Mouse (Mus musculus): ENCODE measurements around the gene Olfr1308. TPM values are rescaled to one million over a fixed set of nuclear protein-coding genes. Genes with fewer than 3 reads are reported as not detected.

The Olfr1308 gene
- total RNA-seq (2021) = not detected
- long read RNA-seq, experiment 1 = 0 reads
- long read RNA-seq, experiment 2 = 0 reads

DNA sequence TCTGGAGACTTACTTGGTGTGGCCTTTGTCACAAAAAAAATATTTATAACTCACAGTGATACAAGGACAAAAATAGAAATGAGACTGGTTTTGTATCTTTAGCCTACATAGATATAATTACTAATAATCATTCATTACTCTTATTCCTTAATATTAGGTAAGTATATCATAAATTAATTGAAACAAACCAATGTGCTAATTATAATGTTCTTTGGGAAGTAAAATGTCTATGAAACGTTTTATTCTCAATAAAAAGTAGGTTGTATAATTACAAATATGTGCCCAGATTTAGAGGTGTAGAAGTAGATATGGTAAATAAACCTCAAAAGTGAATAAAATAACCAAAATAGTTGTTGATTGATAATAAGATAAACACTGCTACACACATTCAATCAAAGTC, at the start of gene Olfr1308:
Gene Olfr1308, minus strand, starts transcription at position 101 of the 400 bp plus-strand sequence.
- no peak for DNase-seq

DNA sequence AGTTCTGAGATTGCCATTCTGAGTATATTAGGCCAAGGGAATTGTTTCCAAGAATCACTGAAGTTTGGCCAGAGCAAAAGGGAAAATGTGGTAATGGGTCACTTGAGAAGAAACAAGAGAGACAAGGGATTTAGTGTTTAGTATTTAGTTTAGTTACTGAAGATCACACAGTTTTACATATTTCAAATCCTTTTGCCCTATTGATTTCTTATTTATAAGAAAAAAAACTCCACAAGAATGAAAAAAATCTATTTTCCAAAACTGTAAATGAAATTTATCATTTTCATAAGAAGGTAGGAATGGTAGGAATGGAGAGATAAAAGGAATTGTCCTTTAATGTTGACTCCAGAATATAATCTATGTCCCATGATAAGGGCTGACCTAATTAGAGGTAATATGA, 47.9 kb upstream of the Olfr1308 start, which contains the start of gene Olfr1310:
Gene Olfr1310, minus strand, starts transcription at position 101 of the 400 bp plus-strand sequence.
- no peak for DNase-seq

DNA sequence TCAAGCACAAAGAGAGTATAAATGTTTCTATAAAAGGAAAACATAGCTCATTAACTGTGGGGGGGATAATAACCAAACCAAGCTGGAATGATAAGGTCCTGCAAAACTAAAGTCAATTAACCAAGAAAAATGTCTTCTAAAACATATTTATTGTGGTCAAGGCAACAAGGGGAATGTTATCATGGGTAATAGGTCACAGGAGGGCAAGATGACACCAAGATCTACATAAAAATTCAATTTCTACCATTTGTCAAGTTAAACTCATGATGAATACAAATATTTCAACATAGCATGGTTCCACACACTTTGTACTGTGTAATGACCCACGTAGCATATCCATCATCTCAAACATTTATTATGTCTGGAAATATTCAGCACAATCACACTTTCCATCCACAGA, 25.4 kb upstream of the Olfr1308 start, which contains the start of gene Olfr1309:
Gene Olfr1309, minus strand, starts transcription at position 101 of the 400 bp plus-strand sequence.
- DNase-seq = no peak

DNA sequence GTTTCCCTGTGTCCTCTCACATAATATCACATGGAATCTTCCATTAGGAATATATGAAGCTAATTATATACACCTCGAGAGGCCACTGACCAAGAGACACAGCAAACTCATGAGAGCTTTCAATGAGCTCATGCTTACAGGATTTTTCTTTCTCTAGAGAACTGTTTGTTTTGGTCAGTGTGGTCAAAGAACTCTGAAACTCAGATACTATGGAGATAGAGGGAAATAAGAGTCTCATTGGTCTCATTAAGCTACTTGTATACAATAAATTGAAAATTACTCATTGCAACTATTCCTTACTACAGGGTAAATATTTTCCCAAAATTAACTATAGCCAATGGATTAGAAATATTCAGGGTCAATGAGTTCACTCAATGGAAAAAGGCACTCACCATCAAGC, 15.4 kb downstream of the Olfr1308 start, which contains the start of gene Olfr1307:
Gene Olfr1307, minus strand, starts transcription at position 101 of the 400 bp plus-strand sequence.
- DNase-seq = no peak

DNA sequence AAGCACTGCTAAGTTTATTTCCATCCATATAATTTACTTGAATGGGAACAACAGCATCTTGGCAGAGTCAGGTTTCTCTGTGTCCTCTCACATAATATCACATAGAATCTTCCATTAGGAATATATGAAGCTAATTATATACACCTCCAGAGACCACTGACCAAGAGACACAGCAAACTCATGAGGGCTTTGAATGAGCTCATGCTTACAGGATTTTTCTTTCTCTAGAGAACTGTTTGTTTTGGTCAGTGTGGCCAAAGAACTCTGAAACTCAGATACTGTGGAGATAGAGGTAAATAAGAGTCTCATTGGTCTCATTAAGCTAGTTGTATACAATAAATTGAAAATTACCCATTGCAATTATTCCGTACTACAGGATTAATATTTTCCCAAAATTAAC, 48.6 kb downstream of the Olfr1308 start, which contains the start of gene Olfr1306:
Gene Olfr1306, minus strand, starts transcription at position 101 of the 400 bp plus-strand sequence.
- no peak for DNase-seq

Other genes with a start within 250 kb of the Olfr1308 start
- gene Olfr1301, start 213.9 kb downstream of the Olfr1308 start, total RNA-seq (2021) = not detected
- not detected for gene Olfr1302, start 187.5 kb downstream of the Olfr1308 start, total RNA-seq (2021)
- gene Olfr1303, start 144.6 kb downstream of the Olfr1308 start, total RNA-seq (2021) = not detected
- not detected for gene Olfr1305, start 87.8 kb downstream of the Olfr1308 start, total RNA-seq (2021)
- gene Olfr1306, start 48.7 kb downstream of the Olfr1308 start, total RNA-seq (2021) = not detected
- not detected for gene Olfr1307, start 15.5 kb downstream of the Olfr1308 start, total RNA-seq (2021)
- gene Olfr1309, start 25.3 kb upstream of the Olfr1308 start, total RNA-seq (2021) = not detected
- gene Olfr1310, start 47.8 kb upstream of the Olfr1308 start, total RNA-seq (2021) = not detected
- not detected for gene Olfr1311, start 59.5 kb upstream of the Olfr1308 start, total RNA-seq (2021)
- not detected for gene Olfr1312, start 85.3 kb upstream of the Olfr1308 start, total RNA-seq (2021)
- not detected for gene Olfr1313, start 112.9 kb upstream of the Olfr1308 start, total RNA-seq (2021)
- gene Olfr1314, start 131.8 kb upstream of the Olfr1308 start, total RNA-seq (2021) = not detected
- gene Olfr1315-ps1, start 150.5 kb upstream of the Olfr1308 start, total RNA-seq (2021) = not detected
- not detected for gene Olfr1316, start 170.0 kb upstream of the Olfr1308 start, total RNA-seq (2021)
- gene Olfr1317, start 175.4 kb upstream of the Olfr1308 start, total RNA-seq (2021) = not detected
- not detected for gene Olfr1318, start 189.3 kb upstream of the Olfr1308 start, total RNA-seq (2021)

Measured in gastrocnemius, postnatal 10 days (tissue).